Mouse (Mus musculus) c-Kit-positive CD71-positive TER-119-positive erythroid progenitor cells, embryonic 14.5 days (primary cell): ENCODE measurements at regions not wholly inside any gene's neighbourhood (a gene's known extent, or its start where the extent isn't known, plus 50 kb on each side); places are given as distances from the start of the nearest gene placed in this dataset.

Experiments
- DNase-seq: peaks from one replicate; pipeline ENCODE4 v3.0.0-alpha.2; 2013; ENCODE audit warnings: low spot score

DNA sequence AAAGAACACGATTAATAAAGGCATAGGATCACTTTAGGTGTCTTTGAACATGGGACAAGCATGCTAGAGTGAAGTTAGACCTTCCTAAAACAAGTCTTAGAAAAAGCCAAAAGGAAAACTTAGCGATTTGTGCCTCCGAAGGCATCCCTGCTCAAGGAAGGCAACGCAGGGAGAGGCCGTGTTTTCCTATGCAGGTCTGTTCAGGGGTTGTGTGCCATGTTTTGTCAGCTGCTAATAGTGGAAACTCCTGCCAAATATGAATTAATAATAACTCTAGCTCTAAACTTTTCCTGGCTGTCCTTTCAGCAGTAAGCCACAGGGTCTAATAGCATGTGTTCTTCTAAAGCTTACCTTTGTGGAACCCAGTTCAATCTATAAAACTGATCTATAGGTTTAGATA lies 168.4 kb upstream of the Ccdc122 start:
- no peak for DNase-seq

DNA sequence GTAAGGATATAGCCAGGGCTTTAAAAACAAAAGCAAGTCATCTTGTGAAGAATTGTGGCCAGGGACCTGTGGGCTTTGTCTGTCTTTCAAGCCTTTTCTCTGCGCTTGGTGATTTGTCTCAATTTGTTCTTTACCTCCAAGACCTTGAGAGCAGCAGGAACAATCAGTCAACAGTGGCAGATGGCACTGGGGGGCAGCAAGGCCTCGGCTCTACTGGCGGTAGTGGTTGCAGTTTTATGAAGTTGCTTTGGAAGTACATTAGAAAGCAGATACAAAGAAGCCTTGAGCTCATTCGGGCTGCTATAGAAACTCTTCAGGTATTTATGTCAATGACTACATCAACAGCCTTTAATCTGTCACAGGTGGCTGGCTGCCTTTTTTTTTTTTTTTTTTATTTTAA lies 171.9 kb upstream of the Ccdc122 start:
- DNase-seq, result no peak

DNA sequence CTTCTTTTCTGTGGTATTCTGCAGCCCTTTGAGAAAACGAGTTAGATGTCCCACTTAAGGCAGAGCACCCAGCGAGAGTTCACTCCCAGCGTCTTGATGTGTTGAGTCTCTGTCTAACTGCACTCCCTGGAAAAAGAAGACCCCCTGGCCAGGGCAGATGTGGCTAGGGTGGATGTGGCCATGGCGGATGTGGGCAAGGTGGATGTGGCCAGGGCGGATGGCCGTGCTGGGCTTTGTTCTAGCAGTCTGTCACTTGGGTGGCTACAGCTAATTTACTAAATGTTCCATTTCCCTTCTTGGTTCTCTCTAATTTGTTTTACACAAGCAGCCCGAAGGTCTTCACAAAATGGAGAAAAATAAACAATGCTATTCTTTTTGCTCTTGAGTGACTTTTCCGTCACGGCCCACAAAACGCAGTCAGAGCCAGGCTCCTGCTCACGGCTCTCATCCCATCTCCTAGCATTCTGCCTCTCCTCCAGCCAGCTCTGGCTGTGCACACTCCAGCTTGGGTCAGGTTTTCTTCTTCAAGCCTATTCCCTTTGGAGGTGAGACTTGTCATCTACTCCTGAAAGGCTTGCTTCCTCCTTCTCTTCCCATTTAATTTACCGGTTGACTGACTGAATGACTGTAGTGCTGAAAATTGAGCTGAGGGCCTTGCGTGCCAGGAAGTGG lies 173.4 kb upstream of the Ccdc122 start:
- no peak for DNase-seq

DNA sequence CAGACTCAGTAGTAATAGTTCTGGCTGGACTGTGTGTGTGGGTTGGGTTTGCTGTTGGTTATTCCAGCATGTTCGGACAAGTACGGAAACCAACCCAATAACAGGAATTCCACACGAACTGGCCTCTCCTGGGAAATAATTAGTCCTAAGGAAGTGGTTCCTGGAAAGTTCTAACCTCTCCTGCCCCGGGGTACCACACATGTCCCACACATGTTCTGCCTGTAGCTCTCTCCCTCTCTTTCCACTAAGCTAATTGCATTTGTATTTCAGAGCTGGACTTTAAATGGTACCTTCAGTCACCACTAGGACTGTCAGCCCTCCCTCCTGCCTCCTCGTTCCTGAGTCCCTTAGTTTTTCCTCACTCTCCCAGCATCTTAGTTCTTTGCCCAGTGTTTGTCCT lies 178.2 kb upstream of the Ccdc122 start:
- DNase-seq, result no peak

DNA sequence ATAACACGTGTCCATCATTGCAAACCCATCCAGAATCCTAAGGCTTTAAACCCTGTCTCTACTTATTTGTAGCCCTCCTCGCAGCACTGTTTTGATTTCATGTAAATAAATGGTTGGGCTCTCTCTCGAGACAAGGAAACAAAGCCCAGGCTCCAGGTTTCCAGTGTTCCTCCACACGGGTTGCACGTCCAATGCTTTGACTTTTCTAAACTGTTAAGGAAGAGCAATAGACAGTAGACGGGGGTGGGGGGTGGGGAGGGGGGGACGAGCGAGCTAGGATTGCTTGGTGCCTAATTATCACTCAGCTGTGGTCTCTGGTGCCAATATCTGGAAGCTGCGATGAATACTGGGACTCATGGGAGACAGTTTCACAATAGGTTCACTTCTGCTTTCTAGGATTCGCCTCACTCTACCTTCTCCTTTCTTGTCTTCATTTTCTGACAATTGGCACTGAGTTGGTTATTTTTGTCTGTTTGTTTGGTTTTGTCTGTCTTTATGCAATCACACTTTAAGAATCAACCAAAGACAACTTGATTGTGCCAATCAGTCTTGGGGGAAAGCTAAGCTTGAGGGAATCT lies 179.3 kb upstream of the Ccdc122 start:
- DNase-seq, result no peak

DNA sequence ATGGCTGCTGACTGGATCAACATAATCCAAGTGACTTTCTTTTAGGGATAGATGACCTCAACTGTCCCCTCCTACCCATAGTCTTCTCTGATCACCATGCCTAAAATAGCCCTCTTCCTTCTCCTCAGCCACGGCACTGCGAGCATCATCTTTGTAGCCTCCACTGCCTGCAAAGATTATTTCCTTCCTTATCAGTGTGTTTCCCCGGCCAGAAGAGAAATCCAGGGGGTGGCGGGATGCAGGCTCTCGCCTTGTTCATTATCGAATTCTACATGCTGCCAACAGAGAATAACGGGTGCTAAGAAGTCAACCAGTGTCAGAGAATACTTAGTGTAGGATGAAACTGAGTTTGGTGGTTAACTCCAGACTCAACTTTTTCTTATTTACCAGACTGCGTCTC lies 180.0 kb upstream of the Ccdc122 start:
- no peak for DNase-seq

DNA sequence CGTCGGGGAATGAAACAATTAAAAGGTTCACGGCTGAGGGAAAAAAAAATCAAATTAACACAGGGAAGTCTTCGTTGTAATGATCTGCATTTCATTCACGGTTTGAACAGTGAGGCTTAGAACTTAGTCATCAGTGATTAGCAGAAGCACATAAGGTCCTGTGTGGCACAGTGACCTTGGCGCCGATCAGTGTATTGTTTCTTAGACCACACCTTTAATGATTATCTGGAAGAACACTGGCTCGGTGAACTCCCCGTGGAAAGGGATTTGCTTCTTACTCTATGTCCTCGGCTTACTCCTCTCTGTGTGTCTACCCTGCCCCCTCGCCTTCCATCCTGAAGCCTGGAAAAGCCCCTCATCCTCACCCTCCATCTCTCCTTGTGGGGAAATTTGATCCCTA lies 181.6 kb upstream of the Ccdc122 start:
- no peak for DNase-seq

DNA sequence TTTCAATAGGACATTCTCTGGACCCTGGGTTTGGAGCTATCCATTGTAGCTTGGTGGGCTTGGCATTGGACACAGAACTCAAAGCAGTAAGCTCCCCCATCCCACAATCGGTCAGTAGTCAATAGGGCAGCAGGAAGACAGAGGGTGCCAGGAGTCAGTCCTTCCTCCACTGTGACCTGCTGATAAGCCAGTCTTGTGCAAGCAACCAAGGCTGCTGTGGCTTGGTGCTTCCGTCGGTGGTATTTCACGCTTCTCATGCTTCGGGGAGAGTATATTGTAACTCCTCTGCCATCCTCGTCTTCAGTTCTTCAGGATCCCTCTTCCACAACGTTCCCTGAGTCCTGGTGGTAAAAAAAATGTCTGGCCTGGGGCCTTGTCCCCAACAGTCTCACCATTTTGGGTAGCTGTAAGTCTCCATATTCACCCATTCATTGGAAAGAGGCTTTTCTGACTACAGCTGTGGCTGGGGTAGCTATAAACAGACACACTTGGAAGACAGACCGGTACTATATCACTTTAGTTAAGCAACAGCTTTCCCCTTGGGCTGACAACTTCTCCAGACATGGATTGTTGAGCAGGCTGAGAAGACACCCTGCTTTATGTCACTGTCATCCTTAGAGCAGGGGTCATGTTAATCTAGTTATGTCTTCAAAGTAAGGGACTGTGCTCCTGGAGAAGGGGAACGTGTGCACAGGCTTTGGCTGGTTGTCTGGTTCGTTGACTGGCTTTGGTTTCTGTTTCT lies 184.9 kb upstream of the Ccdc122 start:
- no peak for DNase-seq

DNA sequence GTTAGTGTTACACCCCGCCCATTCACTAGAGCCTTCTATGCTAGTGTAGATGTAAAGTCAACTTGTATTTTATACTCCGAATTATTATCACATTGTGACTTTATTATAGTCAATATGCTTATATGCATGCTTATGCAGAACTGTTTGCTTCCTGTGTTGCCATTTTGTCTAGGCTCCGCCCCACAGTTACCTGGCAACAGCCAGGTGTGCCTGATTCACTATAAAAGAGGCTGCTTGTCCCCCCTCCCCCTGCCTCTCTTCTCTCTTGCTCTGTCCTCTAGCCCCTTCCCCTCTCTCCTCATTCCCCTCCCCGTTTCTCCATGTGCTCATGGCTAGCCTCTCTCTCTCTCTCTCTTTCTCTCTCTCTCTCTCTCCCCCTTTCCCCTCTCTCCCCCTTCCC lies 185.9 kb upstream of the Ccdc122 start:
- no peak for DNase-seq

GRCm38 (mm10) chr14:76850051-76850450 lies 186.5 kb upstream of the Ccdc122 start:
- DNase-seq, result no peak

DNA sequence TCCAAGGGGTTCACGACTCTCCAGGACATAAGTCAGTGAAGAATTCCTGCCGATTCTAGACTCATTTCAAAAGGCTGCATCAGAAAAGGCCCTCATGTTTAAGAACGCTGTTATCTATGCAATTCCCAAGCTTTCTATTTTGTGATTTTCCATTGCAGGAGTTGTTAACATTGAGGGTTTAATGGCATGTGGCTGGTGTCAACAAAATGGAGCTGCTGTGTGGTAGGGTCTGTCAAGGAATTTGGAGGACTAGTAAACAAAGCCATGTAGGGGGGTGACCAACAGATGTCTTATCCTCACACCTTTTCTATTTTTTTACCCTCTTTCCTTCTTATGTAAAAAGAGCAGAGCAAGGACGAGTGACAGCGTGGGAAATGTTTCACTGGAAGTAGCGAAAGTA lies 186.9 kb upstream of the Ccdc122 start:
- no peak for DNase-seq

- DNase-seq, result no peak
Observed at GRCm38 (mm10) chr14:76849071-76849470, 187.5 kb upstream of the Ccdc122 start.

DNA sequence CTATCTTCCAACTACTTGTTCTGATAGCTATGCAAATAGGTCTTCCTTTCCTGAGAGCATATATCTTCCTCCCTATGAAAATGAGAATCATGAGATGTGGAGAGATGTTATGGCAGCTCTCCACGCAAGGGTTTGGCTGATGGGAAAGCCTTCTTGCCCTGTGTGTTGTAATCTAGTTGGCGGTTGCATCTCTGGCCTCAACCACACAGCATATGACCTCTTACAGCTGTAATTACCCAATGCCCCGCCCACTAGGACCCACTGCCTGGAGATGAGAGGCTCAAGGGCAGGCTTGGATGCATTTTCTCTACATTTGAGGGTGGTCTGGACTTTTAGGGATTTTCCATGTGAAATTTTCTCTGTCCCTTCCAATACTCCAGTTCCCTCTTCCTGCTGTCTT lies 190.9 kb upstream of the Ccdc122 start:
- no peak for DNase-seq

DNA sequence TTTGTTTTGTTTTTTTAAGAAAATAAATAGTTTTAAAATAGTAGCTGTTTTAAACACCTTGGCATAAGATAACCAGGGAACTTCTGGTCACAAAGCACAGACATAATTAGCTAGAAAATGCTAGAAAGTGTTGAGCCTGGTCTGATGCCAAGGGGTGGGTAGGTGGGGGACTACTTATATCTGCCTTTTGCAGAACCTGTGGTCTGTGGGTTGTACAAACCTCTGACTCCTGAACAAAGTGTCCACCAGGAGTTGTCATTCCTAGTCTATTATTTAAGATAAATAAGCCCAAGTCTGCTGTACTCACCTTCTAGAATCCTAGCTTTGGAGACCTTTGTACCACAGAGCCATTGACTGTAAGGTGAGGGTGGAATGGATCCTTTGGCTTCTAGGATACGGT lies 191.9 kb upstream of the Ccdc122 start:
- DNase-seq, result no peak

GRCm38 (mm10) chr14:76837583-76838220 lies 198.9 kb upstream of the Ccdc122 start:
- no peak for DNase-seq

DNA sequence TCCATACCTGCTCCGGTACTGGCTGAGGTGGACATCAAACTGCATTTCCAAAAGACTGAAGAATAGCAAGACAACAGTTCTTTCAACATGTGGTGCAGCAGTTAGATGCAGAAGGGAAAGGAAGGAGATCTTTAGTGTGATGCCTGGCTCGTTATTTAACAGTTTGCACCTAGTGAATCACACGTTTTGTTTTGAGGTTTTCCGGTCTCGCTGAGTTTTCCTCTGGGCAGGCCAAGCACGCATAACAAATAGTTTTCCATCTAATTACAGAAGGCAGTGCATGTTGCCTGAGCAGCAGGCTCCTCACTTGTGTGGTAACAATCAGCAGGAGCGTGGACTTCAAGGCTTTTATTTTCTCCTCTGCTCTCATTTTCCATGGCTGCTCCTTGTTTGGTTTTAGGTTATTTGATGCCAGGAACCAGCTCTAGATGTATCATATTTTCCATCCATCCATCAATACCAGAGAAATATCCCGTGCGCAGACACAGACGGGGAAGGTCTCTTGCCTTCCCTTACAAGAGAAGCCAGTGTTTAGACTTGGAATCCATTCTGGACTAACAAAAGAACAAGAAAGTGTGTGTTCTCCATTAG lies 199.6 kb upstream of the Ccdc122 start:
- DNase-seq, result no peak

DNA sequence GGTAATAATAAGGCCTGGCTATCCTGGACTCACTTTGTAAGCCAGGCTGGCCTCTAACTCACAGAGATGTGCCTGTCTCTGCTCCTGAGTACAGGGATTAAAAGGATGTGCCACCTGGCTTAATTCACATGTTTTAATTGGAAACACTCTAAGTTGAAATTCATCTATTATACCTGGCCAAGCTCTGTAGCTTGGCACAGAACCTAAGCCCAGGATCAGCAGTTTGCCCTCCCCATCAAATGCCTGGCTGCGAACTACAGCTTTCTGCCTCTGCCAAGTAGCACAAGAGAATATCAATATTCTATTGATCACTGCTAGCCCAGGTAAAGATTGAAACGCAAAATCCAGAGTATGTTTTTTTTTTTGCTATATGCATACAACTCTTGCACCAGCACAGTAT lies 200.3 kb upstream of the Ccdc122 start:
- no peak for DNase-seq

DNA sequence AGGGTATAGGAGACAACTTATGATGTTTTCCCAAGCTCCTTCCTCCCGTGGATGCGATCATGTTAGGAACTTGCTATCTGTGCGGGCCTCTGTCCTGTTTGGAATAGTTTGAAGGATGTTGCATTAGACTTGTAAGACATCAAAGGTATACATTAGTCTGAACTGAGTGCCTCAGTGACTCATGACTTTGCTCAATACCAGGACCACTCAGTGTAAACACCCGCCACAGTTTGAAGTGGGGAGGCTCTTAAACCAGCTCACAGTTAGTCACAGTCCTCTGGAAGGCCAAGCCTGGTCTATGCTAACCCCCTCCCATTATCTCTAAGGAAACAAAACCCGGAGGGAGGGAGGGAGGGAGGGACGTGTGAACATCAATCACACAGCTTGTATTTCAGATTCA lies 202.5 kb upstream of the Ccdc122 start:
- no peak for DNase-seq

GRCm38 (mm10) chr14:76829161-76829510 lies 207.4 kb upstream of the Ccdc122 start:
- DNase-seq, result no peak

GRCm38 (mm10) chr14:76828453-76829160 lies 208.0 kb upstream of the Ccdc122 start:
- DNase-seq, result no peak

DNA sequence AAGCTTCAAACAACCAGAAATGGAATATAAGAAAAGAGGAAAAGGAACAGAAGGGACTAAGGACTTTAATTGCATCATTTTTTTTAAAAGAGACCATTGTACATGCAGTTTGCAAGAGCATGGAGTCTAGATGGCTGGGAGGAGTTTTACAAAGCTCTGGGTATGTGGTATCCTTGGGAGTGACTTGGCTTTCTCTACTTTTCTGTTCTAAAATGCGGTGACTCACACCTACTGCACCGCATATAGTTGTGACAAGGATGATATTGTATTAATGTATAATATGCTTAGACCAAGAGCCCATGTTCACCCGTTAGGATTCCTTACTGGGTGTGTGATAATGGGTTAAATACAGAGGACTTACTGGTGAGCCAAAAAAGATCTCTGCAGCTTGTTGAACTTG lies 212.5 kb upstream of the Ccdc122 start:
- DNase-seq, result no peak

DNA sequence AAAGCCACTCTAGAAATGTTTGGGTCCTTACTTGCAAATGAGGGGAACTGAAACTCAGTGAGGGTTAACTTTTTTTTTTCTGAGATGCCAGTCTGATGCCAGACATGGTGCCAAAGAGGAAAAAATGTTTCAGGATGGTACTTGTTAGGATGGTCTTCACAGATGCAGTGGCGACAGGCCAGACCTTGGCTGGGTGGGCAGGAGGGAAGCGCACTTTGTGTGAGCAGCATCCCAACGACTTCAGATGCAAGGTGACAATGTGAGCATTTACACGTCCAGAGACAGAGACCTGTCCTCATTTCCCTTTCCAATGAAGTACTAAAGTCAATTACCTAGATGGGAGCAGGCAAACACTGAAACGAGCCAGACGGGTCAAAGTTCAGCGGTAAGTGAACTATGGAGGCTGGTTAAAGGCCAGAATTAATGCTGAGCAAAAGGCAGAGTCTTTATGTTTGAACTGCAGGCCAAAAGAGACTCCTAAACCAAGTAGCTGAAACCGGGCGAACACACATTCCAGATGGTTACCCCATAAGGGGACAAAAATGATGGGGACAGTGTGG lies 213.7 kb upstream of the Ccdc122 start:
- no peak for DNase-seq
